Mouse (Mus musculus): ENCODE results near the gene Lmo7.

- TF ChIP-seq HCFC1 (IDR thresholded peaks at IDR 0.05; ENCODE audit: borderline replicate concordance, insufficient read depth, low read length): no peak
- TF ChIP-seq MAFK (IDR thresholded peaks at IDR 0.05; ENCODE audit: insufficient read depth, low read depth, low read length): no peak
- no peak for TF ChIP-seq ZC3H11A (IDR thresholded peaks at IDR 0.05; ENCODE audit: borderline replicate concordance, low read depth, low read length)
These were observed 184.6 kb downstream of the Lmo7 start for GRCm38 (mm10) chr14:101914321-101914720.
